Mouse (Mus musculus) lung, postnatal 0 days (tissue): ENCODE measurements around the gene Prg4.

Source experiments
- CTCF ChIP-seq: IDR thresholded peaks from 2 replicates; pipeline ENCODE4 v1.5.1; 2016; ENCODE audit warnings: antibody characterized with exemption, mild to moderate bottlenecking
- EP300 ChIP-seq: IDR thresholded peaks from 2 replicates; pipeline ENCODE4 v1.6.1; 2016; ENCODE audit warnings: antibody characterized with exemption, mild to moderate bottlenecking, control low read depth

DNA sequence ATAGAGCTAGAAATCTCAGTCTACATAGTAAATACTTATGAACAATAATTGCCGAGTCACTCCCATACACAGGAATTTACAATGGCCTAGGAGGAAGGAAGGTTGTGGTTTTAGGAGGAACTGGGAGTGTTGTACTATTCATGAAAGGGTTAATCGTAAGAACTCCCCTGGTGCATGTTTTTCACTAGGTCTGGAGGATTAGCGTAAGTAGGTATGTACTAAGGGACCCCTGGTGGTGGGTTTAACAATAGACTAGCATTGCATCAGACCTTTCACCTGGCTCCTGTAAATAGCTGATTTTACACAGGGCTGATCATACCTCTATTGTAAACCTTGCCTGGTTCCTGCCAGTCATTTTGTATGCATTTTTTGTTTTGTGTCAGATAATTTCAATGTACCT lies 39.7 kb downstream of the Prg4 start:
- TF ChIP-seq CTCF (no peak), EP300 (no peak)
